Mouse (Mus musculus): ENCODE measurements around the gene Frmd6. TPM values are rescaled to one million over a fixed set of nuclear protein-coding genes. Genes with fewer than 3 reads are reported as not detected.

Gene Frmd6
- total RNA-seq, 2 experiments from 2014 or later = 70.4 to 124 TPM

- DNase-seq (ENCODE audit: low spot score in 2 of 2) = no peak
These were observed 24.4 kb downstream of the Frmd6 start for GRCm38 (mm10) chr12:70849517-70850291.

- no peak for DNase-seq (ENCODE audit: low spot score in 2 of 2)
These were observed 26.1 kb downstream of the Frmd6 start for GRCm38 (mm10) chr12:70851342-70851960.

GRCm38 (mm10) chr12:70853026-70853425, 27.7 kb downstream of the Frmd6 start:
- no peak for DNase-seq (ENCODE audit: low spot score in 2 of 2)

- DNase-seq (ENCODE audit: low spot score in 2 of 2) = no peak
These were observed 30.4 kb downstream of the Frmd6 start for GRCm38 (mm10) chr12:70855678-70856077.

GRCm38 (mm10) chr12:70856776-70857175, 31.5 kb downstream of the Frmd6 start:
- no peak for DNase-seq (ENCODE audit: low spot score in 2 of 2)

DNA sequence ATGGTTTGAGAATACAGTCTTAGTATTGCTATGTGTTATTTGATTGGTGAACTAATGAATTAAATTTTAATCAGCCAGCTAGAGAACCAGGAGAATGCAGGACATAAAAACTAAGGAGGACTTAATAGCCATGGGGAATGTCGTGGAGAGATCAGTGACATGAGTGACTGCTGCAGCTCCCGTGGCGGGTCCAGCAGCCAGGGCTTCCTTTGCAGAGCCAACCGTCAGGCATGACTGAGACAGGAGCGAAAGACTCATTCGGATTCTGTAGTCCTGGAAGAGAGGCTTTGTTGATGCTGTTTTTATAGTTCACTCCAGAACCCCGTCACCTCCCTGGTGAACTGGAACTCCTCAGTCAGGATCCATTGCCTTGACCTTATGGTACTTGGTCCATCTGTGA, 38.0 kb downstream of the Frmd6 start:
- no peak for DNase-seq (ENCODE audit: low spot score in 2 of 2)

DNA sequence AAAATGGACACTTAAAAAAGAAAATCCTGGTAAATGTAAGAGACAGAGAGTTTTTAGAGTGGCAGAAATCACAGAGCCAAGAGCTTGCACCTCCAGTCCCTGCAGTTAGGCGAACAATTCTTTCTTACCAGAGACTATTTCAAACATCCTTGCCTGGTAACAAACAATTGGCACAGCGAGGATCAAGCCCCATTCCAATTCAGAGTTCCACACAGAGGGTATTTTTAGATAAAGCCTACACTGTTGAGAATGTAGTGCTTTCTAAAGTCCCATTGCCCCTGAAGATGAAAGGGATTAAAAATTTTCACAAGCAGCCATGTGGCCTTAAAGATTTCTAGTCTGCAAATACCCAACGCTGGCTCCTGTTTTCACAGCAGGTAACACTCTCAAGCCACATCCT, 42.5 kb downstream of the Frmd6 start:
- DNase-seq (ENCODE audit: low spot score in 2 of 2) = no peak

DNA sequence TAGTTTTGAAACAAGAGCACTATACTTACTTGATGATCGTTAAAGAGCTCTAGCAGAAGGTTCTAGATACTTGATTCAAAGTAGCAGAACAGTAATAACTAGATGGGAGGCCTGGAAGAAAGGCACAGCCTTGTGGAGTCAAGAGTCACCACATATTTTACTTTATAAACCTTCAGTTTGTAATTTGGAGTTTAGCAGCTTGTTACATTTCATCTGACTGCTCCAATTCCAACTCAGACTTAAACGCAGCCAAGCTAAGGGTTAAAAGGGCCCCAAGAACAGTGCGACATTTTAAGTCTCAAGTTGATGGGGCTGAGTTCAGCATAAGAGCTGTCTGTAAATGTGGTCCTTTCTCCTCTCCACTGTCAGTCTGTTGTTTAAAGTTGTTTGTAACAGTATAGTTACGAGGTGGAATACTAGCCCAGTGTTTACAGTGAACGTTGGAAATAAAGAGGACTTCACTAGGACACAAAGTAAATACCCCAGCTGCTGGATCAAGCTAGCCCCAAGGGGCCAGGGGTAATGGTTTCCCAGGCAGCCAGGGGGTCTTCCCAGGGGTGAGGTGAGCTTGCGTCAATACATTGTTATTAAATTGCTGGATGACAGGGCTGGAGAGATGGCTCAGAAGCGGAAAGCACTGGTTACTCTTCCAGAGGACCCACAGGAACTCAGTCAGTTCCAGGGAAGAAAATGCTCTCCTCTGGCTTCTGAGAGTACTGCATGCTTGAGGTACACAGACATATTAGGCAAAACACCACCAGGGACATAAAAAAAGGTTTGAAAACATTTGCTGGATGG, 43.1 kb downstream of the Frmd6 start:
- no peak for DNase-seq (ENCODE audit: low spot score in 2 of 2)

GRCm38 (mm10) chr12:70868988-70869291, 43.6 kb downstream of the Frmd6 start:
- DNase-seq (ENCODE audit: low spot score in 2 of 2) = no peak

DNA sequence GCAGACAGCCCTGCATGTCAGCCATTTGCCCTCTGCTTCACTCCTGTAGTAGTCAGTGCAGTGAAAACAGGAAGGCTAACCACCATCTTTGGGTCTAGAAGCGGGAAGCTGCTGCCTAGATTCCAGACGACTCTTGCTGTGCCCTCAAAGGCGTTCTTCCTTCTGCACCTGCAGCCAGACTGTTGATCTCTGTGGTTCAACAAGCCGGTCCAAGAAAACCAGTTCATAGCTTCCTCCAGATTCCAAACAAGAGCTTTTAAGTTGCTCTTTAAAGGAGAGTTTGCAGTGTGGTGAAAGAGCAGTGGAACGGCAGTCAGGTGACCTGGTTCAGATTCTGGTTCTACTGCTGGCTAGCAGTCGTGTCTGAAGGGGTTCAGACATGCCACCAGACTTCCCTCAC, 48.2 kb downstream of the Frmd6 start:
- DNase-seq (ENCODE audit: low spot score in 2 of 2) = no peak

GRCm38 (mm10) chr12:70876270-70876998, 51.1 kb downstream of the Frmd6 start:
- no peak for DNase-seq (ENCODE audit: low spot score in 2 of 2)

DNA sequence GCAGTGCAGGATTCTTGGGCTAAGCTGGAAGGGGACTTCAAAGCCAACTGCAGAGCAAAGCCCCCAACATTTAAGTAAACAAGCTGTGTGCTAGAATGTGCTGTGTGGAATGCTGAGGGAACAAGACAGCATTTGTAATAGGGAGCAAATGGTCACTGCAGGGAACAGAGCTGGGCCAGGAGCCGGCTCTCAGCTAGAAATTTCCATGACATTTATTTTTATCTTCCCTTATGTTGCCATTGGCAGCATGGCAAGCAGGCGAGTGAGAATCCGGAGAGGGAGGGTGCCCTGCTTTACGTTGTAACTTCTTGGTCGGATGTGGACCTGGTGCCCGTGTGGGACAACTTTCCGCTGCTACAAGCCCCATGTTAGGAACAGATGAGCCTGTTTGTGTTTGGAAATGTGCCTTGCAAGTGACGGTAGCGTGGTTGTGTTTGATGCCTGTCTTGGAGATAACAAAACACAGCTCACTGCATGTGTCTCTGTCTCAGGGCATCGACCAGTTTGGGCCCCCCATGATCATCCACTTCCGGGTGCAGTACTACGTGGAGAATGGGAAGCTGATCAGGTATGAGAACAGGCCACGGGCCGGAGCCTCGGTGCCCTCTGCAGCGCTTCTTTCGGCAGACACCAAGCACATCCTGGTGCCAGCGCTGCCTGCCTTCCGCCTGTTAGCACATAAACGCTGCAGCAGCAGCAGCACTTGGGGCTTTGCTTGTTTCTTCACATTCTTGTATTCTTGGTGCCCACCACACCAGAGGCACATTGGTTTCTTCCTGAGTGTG, 52.8 kb downstream of the Frmd6 start:
- DNase-seq (ENCODE audit: low spot score in 2 of 2) = no peak

DNA sequence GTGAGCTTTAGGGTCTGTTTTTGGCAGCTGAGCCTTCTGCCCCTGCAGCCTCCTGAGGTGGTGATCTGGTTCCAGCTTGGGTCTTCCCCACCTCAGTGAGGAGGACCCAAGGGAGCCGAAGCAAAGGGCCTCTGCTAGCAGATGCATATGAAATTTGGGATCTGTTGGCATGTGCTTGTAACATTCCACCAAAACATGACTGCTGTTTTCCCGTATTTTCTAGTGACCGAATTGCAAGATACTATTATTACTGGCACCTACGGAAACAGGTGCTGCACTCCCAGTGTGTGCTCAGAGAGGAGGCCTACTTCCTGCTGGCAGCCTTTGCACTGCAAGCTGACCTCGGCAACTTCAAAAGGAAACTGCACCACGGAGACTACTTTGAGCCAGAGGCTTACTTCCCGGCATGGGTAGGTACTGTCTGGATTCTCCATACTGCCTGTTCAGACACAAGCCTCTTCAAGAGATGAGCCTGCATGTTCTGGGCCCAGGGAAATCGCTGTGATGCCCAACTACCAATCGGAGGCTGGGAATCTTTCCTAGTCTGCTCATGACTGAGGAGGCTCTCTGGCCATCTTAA, 55.2 kb downstream of the Frmd6 start:
- no peak for DNase-seq (ENCODE audit: low spot score in 2 of 2)

DNA sequence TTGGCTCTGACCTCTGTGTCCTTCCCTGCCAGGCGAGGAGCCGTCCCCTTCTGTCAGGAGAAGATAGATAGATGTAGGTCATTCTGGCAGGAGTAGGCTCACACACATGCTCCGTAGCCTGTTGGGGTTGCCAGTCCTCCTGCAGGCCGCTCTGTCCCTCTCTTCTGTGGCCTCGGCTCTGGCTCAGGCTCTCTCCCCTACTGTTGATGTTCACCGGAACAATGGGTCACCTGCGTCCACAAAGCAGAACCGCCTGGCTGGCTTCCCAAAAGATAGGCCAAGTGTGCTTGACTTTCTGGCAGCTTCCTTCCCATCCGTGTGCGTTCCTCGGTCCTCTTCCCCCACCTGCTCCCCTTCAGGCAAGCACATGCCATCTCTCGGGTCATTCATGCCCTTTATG, 56.0 kb downstream of the Frmd6 start:
- DNase-seq (ENCODE audit: low spot score in 2 of 2) = peak in 1 of 2 experiments; percentile 41

DNA sequence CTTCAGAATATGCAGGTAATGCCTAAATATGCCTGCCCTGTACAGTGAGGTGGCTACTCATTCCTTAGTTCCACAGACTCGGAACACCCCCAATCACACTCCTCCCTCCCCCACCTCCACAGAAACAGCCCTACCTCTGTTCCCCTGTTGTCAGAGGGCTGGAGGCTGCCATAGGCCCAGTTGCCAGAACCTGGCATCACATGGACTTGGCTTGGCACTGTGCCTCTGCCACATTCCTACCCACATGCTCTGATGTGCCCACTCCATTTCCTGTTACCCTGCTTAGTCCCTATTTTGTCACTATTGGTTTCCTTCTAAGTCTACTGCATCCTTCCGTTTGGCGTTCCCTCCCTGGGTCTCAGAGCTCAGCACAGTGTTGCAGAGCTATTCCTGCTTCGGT, 56.5 kb downstream of the Frmd6 start:
- no peak for DNase-seq (ENCODE audit: low spot score in 2 of 2)

DNA sequence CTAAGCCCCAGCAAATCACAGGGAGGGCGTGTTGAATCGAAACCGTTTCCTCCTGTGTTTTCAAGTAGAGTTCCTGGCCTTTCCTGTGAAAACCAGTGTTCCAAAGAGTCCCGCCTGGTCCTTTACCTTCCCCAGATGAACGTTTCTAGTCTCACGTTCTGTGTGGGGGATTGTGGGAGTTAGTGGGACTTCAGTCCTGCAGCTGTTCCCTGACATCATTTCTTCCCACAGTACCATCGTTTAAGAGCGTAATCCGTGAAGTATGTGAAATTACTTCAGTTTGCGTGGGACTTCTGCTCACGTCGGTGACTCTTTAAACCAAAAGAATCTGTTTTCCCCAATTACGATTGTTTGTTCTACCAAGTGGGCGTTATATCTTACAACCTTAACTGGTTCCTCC, 57.8 kb downstream of the Frmd6 start:
- DNase-seq (ENCODE audit: low spot score in 2 of 2) = no peak

DNA sequence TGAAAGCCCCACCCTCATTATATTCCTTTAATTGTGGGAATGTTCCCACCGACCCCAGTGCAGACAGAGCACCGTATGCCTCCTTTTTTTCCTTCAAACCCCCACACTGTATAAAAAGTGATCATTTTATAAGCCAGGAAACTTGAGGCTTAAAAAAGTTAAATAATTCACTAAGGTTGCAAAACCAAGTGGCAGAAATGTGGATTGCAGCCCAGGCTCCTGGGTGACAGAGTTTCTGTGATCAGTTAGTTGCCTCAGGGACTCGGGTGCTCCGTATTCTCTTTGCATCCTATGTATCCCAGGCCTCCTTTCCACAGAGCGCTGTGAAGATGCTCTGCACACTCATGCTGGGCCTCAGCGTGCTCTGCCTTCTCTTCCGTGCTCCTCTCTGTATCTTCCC, 58.8 kb downstream of the Frmd6 start:
- no peak for DNase-seq (ENCODE audit: low spot score in 2 of 2)

GRCm38 (mm10) chr12:70884973-70885372, 59.7 kb downstream of the Frmd6 start:
- DNase-seq (ENCODE audit: low spot score in 2 of 2) = no peak

DNA sequence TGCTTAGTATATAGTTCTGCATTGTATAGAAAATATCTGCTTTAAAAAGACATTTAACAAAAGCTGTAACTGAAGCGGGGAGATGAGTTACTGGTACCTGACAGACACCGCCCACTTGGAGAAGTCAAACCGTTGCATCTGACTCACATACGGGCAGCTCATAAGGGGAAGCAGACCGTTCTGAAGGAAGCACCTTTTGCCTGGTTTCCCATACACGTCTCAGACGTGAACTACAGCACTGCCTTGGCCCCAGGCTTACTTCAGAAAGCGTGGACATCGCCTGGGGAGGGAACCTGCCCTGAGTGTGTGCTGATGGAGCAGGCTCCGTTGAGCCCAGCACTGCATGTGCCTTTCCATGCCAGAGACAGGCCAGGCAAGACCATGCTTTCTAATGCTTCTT, 60.3 kb downstream of the Frmd6 start:
- no peak for DNase-seq (ENCODE audit: low spot score in 2 of 2)

- DNase-seq (ENCODE audit: low spot score in 2 of 2) = no peak
These were observed 65.1 kb downstream of the Frmd6 start for GRCm38 (mm10) chr12:70890405-70890804.

All from adrenal gland, adult 18-20 months (tissue).